Mouse (Mus musculus) C2C12 (cell line): ENCODE results near the gene Pdcd2l. TPM values are rescaled to one million over a fixed set of nuclear protein-coding genes. Genes with fewer than 3 reads are reported as not detected.

Experiments
- H3K27me3 ChIP-seq: one replicate; pipeline ENCODE4 v1.6.1; 2011; ENCODE audit not compliant: control insufficient read depth, insufficient read depth, insufficient read length
- H3K36me3 ChIP-seq: one replicate; pipeline ENCODE4 v1.6.1; 2011; ENCODE audit not compliant: control insufficient read depth, insufficient read depth
- H3K4me3 ChIP-seq: one replicate; pipeline ENCODE4 v1.5.1; 2011; ENCODE audit warnings: mild to moderate bottlenecking, control low read depth; ENCODE audit not compliant: poor library complexity, insufficient read depth, severe bottlenecking
- H3K79me2 ChIP-seq: one replicate; pipeline ENCODE4 v1.6.1; 2011; ENCODE audit not compliant: control insufficient read depth, insufficient read depth
- H3K79me3 ChIP-seq: one replicate; pipeline ENCODE4 v1.6.1; 2011; ENCODE audit warnings: low read depth, control low read depth
- H3ac ChIP-seq: one replicate; pipeline ENCODE3; 2011; ENCODE audit warnings: low read depth; ENCODE audit not compliant: control insufficient read depth, insufficient read length
- CEBPB ChIP-seq: IDR thresholded peaks from one replicate; pipeline ENCODE4 v1.6.1; 2011; ENCODE audit warnings: low read depth, mild to moderate bottlenecking, control low read depth, moderate library complexity
- CTCF ChIP-seq: IDR thresholded peaks from one replicate; pipeline ENCODE4 v1.5.1; 2011; ENCODE audit not compliant: control insufficient read depth, insufficient read depth, insufficient read length
- FOSL1 ChIP-seq: IDR thresholded peaks from one replicate; pipeline ENCODE4 v1.8.0; 2011; ENCODE audit warnings: mild to moderate bottlenecking, low read length; ENCODE audit not compliant: poor library complexity, insufficient read depth, severe bottlenecking
- MAX ChIP-seq: IDR thresholded peaks from one replicate; pipeline ENCODE4 v1.6.1; 2011; ENCODE audit warnings: mild to moderate bottlenecking, control low read depth
- MYOD1 ChIP-seq: IDR thresholded peaks from one replicate; pipeline ENCODE4 v1.6.1; 2011; ENCODE audit warnings: low read depth; ENCODE audit not compliant: control insufficient read depth, insufficient read length
- MYOG ChIP-seq: IDR thresholded peaks from one replicate; pipeline ENCODE4 v1.6.1; 2011; ENCODE audit not compliant: control insufficient read depth, insufficient read length; ENCODE audit errors: extremely low read depth
- USF1 ChIP-seq: IDR thresholded peaks from one replicate; pipeline ENCODE4 v1.6.1; 2011; ENCODE audit warnings: low read depth, mild to moderate bottlenecking, control low read depth, moderate library complexity
- polyA plus RNA-seq: library from polyadenylated mRNA; unstranded; fragments of >200 nt; fragmentation: generic; extraction: Trizol; gene quantifications from one replicate; pipeline ENCODE4 v1.2.1, GENCODE M21; 2012; ENCODE audit warnings: missing spikeins

The Pdcd2l gene
- polyA plus RNA-seq, 1 experiment, result 41.7 TPM

DNA sequence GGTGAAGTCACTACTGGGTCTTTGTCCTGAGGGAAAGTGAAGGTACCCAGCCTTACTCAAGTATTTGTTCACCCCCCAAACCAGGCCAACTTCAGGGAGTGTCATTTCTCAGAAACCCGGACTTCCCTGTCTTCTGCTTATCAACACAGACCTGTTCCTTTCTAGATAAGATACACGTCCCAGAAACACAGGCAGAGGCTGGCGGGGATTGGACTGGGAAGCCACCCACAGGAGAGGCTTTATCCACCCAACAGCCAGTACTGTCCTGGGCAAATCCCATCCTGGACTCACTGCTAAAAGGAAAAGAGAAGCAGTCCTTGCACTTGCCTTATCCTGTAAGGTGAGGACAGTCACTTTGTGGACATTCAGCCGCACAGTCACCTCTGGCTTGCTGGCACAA, 49.3 kb downstream of the Pdcd2l start:
- no peaks in the 10 kb centered on the region for H3K27me3 ChIP-seq
- peaks cover 94% of the 10 kb centered on the region for H3K36me3 ChIP-seq
- peaks cover 13% of the 10 kb centered on the region for H3K79me2 ChIP-seq
- no peak overlapping the region for H3ac ChIP-seq
- no peak overlapping the region for H3K4me3 ChIP-seq
- TF ChIP-seq CEBPB, result no peak
- TF ChIP-seq FOSL1, result no peak
- no peak for TF ChIP-seq CTCF
- no peak for TF ChIP-seq USF1
- peaks cover 2% of the 10 kb centered on the region for H3K79me3 ChIP-seq

GRCm38 (mm10) chr7:34141123-34141522, 55.3 kb downstream of the Pdcd2l start:
- no peak for TF ChIP-seq MAX
- TF ChIP-seq USF1, result no peak
- no peak for TF ChIP-seq CTCF
- TF ChIP-seq MYOG, result no peak
- no peak for TF ChIP-seq CEBPB
- no peak for TF ChIP-seq FOSL1
- no peak for TF ChIP-seq MYOD1
- no peak overlapping the region for H3K4me3 ChIP-seq
- no peaks in the 10 kb centered on the region for H3K79me3 ChIP-seq
- H3ac ChIP-seq, result no peak overlapping the region
- H3K27me3 ChIP-seq, result no peaks in the 10 kb centered on the region
- peaks cover 64% of the 10 kb centered on the region for H3K36me3 ChIP-seq
- H3K79me2 ChIP-seq, result no peaks in the 10 kb centered on the region

- H3K36me3 ChIP-seq, result peaks cover 48% of the 10 kb centered on the region
- no peak for TF ChIP-seq MYOD1
- TF ChIP-seq USF1, result no peak
- TF ChIP-seq CTCF, result no peak
- no peak for TF ChIP-seq FOSL1
- no peak for TF ChIP-seq CEBPB
- no peak for TF ChIP-seq MYOG
- no peak for TF ChIP-seq MAX
- no peaks in the 10 kb centered on the region for H3K27me3 ChIP-seq
- H3K79me2 ChIP-seq, result no peaks in the 10 kb centered on the region
- no peak overlapping the region for H3K4me3 ChIP-seq
- H3K79me3 ChIP-seq, result no peaks in the 10 kb centered on the region
- H3ac ChIP-seq, result no peak overlapping the region
Measured at GRCm38 (mm10) chr7:34139493-34139892, 57.0 kb downstream of the Pdcd2l start.

Other genes with a start within 250 kb of the Pdcd2l start
- gene Scgb2b27, start 182.7 kb downstream of the Pdcd2l start, polyA plus RNA-seq, result not detected
- gene Scgb1b27, start 175.2 kb downstream of the Pdcd2l start, polyA plus RNA-seq, result not detected
- gene Scgb1b30, start 101.2 kb downstream of the Pdcd2l start, polyA plus RNA-seq, result not detected
- 34.2 TPM for gene Wtip, start 63.4 kb downstream of the Pdcd2l start, polyA plus RNA-seq
- gene Uba2, start 27.1 kb downstream of the Pdcd2l start, polyA plus RNA-seq, result 98.0 TPM
- gene Gpi1, start 33.7 kb upstream of the Pdcd2l start, polyA plus RNA-seq, result 396 TPM
- 0.11 TPM for gene Gm6096, start 54.4 kb upstream of the Pdcd2l start, polyA plus RNA-seq
- gene 4931406P16Rik, start 116.9 kb upstream of the Pdcd2l start, polyA plus RNA-seq, result 13.2 TPM
- gene Lsm14a, start 196.7 kb upstream of the Pdcd2l start, polyA plus RNA-seq, result 41.9 TPM